Mouse (Mus musculus) adrenal gland, postnatal 25 days (tissue): ENCODE results near the gene Trp53tg5. TPM values are rescaled to one million over a fixed set of nuclear protein-coding genes. Genes with fewer than 3 reads are reported as not detected.
A peak's percentile ranks its signal among the peaks of the same experiment; 100 is the strongest.

Source experiments
- DNase-seq: peaks from one replicate; pipeline ENCODE4 v3.0.0; 2021; ENCODE audit warnings: mixed read lengths
- long read RNA-seq: library from polyadenylated mRNA; stranded (forward); transcript quantifications from one replicate; pipeline ENCODE4 v2.0.0, GENCODE M21; 2021
- total RNA-seq: library from RNA; stranded (reverse); gene quantifications from 2 replicates; pipeline ENCODE4 v1.2.3, GENCODE M21; 2021

Trp53tg5 gene
- total RNA-seq, result not detected in 2 replicates
- long read RNA-seq, result 0 reads

DNA sequence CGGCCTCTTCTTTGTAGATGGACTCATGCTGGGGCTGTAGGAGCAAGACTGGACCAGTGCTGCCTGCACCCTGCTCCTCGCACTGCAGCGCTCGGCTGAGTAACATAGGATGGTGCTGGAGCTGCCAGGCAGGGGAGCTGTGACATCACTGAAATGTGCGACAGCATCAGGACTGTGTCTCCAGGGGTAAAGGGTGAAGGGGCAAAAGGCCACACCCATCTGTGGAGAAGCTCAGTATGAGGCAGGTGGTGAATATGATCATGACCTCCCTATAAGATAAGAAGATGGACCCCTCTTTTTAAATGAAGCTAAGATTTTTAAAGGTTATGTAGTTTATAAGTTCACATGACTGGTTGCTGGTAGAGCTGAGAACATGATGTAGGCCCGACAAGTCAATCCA lies at the start of gene Trp53tg5:
Trp53tg5 (minus strand) TSS at position 101 of the 400 bp plus-strand sequence.
- DNase-seq, result no peak

DNA sequence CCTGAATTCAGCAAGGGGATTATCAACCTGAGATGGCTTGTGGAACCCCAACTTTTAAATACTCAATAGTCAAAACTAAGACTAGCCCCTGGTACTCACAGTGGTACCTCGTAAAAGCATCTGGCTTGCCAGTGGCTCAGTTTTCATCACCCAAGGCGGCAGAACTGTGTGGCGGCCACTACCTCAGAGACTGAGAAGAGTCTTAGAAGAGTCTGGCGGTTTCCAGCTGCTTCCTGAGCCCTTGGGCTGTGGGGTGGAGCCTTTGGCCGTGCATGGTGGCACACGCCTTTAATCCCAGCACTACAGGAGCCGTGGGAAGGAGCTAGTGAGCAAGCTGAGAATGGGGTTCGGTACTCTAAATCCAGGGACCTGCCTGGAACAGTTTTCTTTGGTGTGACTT lies 48.8 kb upstream of the Trp53tg5 start:
- DNase-seq, result no peak

GRCm38 (mm10) chr2:164521841-164522240 lies 48.3 kb upstream of the Trp53tg5 start:
- DNase-seq, result no peak

DNA sequence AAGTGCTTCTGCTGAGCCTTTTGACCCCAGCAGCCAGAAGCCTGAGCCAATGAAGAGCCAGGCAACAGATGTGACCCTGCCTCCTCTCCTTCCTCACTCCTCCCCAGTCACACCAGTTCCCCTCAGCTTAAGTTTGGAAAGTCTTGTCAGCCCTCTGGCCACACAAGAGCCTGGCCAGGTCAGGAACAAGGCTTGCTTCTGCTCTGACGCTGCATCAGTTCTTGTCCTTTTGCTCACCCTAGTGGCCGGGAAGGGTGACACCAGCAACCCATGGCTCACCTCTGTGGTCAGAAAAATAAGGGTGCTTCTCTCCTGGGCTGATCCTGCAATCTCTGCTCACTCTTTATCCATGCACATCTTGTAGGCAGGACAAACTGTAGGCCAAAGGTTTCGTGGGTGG lies 47.3 kb upstream of the Trp53tg5 start:
- peak; percentile 60 for DNase-seq

- DNase-seq, result no peak
Measured at GRCm38 (mm10) chr2:164519171-164519526, 45.6 kb upstream of the Trp53tg5 start.

- no peak for DNase-seq
Measured at GRCm38 (mm10) chr2:164518266-164519170, 45.0 kb upstream of the Trp53tg5 start.

DNA sequence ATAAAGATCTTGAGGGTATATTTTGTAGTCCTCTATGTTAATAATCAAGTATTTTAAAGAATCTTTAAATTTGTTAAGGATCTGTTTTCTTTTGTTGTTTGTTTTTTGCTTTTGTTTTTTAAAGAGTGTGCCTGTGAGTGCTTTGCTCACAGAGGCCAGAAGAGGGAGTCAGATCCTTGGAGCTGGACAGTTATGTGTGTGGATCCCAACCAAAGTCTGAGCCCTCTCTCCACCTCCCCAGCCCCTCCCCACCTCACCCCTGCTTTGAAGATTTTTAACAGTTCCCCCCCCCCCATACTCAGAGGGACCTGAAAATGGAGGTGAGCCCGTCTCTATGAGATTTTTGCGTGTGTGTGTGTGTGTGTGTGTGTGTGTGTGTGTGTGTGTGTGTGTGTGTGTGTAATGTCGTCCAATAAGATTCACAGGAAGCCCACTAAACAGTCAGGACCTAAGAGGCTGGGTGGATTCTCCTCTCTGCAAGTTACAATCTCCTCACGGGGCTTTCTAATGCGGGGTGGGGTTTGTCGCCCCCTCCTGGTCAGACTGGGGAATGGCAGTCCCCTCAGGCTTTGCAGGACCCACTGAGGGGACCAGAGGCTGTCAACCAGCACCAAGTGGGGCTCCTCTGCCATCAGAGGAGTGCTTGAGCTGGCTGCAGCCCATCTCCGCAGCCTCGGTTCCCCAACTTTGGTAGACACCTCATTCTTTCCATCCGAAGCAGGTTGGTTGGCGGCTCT lies 44.1 kb upstream of the Trp53tg5 start:
- peak; percentile 68 for DNase-seq

- no peak for DNase-seq
Measured at GRCm38 (mm10) chr2:164516592-164516991, 43.1 kb upstream of the Trp53tg5 start.

- DNase-seq, result no peak
Measured at GRCm38 (mm10) chr2:164515897-164516296, 42.4 kb upstream of the Trp53tg5 start.

- no peak for DNase-seq
Measured at GRCm38 (mm10) chr2:164514916-164515315, 41.4 kb upstream of the Trp53tg5 start.

DNA sequence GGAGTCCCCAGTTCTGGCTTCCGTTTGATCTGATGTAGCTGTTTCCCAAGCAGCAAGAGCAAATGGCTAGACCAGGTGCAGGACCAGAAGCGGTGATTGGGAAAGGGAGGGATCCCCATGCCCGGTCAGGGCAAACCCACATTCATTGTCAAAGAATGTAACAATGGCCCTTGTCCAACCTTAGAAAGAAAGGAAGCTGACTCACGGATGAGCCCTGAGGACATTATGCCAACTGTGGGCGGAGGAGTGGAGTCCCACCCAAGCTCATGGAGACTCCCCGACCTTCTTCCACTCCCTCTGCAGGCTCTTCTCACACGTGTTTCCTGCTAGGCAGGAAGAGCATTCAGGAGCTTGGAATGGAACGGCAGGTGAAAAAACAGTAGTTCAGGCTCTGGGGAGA lies 39.9 kb upstream of the Trp53tg5 start:
- DNase-seq, result peak; percentile 39

DNA sequence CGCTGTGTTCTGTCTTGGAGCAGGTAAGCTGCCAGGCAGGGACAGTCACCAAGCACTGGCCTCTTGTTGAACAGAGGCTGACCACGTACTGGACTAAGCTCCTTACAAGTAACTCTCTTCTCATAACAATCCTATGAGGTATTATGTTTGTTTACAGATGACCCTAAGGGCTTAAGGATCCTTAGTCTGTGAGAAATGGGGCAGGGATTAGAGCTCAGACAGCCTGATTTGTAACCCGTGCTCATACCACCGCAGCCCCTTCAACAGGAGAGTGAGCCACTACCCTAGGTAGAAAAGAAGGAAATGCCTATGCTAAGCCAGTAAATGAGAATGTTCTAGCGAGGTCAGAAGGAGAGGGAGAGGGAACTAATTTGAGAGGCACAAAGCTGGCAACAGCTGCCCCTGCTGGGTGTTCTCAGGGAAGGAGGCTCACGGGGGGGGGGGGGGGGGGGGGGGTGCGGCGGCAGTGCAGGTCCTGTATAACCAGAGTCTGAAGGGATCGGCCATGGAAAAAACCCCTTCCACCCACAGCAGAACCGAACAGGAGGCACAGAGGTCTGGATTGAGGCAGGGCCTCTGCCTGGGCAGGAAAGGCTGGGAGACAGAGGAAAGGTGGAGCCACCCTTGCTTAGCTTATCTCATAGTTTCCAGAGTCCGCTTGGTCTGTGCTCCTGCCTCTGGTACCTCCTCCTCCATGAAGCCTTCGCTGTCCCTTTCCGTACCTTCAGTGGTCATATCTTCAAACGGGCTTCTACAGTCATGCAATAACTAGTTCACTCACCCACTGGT lies 38.8 kb upstream of the Trp53tg5 start:
- no peak for DNase-seq

GRCm38 (mm10) chr2:164510621-164511190 lies 37.2 kb upstream of the Trp53tg5 start:
- DNase-seq, result no peak

- no peak for DNase-seq
Measured at GRCm38 (mm10) chr2:164507811-164508210, 34.3 kb upstream of the Trp53tg5 start.

DNA sequence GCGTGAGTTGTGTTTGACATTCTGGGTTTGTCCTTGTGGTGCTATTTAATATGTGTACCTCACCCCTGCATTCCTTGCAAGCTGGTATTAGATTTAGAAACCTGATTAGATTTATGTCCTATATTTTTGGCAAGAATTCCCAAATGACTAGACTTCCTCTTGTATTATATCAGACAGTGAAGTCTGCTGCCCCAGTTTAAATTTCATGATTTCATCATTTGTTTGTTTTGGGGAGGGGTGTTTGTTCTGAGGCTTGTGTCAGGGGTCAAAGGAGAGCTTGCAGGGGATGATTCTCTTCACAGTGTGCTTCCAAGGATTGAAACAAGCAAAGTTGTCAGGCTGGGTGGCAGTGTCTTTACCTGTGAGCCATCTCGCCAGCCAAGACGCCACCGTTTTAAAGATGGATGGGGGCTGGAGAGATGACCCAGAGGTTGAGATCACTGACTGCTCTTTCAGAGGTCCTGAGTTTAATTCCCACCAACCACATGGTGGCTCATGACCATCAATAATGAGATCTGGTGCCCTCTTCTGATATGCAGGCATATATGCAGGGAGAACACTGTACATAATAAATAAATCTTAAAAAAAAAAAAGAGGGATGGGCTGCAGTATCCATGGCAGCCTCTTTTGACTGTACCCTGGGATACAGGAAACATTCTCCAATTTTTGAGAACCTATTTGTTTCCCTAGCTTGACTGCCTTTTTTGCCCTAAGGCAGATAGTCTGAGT lies 32.3 kb upstream of the Trp53tg5 start:
- DNase-seq, result no peak

DNA sequence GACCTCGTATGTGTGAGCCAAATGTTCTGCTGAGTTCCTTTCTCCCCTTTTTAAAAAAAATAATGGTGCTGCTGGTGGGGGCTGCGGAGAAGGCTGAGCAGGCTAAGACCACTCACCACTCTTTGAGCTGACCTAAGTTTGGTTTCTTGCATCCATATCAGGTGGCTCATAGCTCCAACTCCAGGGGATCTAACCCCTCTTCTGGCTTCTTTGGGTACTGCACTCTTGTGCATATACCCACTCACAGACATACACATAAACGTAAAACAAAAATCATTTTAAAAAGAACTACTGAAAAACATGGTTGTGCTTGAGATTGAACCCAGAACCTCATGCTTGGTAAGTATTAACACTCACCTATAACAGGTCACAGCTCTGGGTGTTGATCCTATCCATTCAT lies 31.4 kb upstream of the Trp53tg5 start:
- no peak for DNase-seq

GRCm38 (mm10) chr2:164500511-164500910 lies 27.0 kb upstream of the Trp53tg5 start:
- DNase-seq, result peak; percentile 76

DNA sequence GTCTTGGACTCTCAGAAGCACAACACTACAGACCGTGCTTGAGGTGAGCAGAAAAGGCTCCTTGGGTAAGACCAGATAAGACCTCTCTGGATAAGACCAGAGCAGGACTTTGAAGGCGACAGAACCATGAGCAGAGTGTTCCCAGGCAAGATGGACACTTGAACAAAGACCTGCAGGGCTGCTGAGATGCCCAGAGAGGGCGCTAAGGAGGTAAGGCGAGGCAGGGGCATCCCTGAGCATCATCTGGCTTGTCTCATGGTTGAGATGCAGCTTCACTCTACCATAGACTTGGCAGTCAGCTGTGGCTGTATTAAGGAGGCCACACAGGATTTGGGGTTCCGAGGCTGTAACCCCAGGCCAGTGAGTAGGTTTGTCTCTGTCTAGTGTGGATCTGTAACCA lies 25.8 kb upstream of the Trp53tg5 start:
- no peak for DNase-seq

GRCm38 (mm10) chr2:164497691-164498268 lies 24.3 kb upstream of the Trp53tg5 start:
- no peak for DNase-seq

GRCm38 (mm10) chr2:164496847-164497690 lies 23.5 kb upstream of the Trp53tg5 start, which contains the start of gene Pigt:
TSS of gene Pigt (plus strand) at chr2:164497520.
- peak; percentile 88 for DNase-seq
